Mouse (Mus musculus) spleen, adult 2 months (tissue): ENCODE results near the gene Rasa3.

Experiments used
- CTCF ChIP-seq: fragments of 200-500 bp; IDR thresholded peaks from 2 replicates; pipeline ENCODE4 v1.5.1; 2011; ENCODE audit warnings: mild to moderate bottlenecking, inconsistent platforms; ENCODE audit not compliant: insufficient read depth, insufficient read length, insufficient replicate concordance; ENCODE audit errors: extremely low read depth
- POLR2A ChIP-seq: fragments of 200-500 bp; IDR thresholded peaks from 2 replicates; pipeline ENCODE4 v1.6.1; 2011; ENCODE audit warnings: low read depth, low read length, inconsistent platforms

DNA sequence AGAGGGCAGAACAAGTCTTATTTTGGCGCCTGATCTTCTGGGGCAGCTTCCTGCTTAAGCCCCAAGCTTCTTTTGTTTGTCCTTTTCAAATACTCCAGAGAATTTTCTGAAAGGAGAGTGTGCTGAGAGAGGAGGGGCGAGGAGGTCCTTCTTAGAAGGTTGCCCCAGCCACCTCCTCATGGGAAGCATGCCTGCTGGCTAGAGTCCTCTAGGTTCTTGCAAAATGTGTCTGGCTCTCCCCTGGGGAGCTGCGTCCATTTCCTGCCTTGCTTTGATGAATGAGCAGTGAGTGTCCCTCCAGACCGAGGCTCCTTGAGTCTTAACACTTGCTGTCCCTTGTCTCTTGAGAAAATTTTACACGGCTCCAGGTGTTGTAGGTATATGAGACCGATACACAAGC is 11.1 kb upstream of the Rasa3 start:
- no peak for TF ChIP-seq CTCF
- TF ChIP-seq POLR2A, result no peak
